Mouse (Mus musculus): Measurements from ENCODE around the gene Olfr739. TPM values are rescaled to one million over a fixed set of nuclear protein-coding genes. Genes with fewer than 3 reads are reported as not detected.

Olfr739 gene
- polyA plus RNA-seq (2014; fragmentation: Illumina TruSeq; extraction: RNeasy Lipid Tissue Mini Kit (QIAGEN cat#74804); ENCODE audit: insufficient read depth, low read depth, low replicate concordance) = not detected

DNA sequence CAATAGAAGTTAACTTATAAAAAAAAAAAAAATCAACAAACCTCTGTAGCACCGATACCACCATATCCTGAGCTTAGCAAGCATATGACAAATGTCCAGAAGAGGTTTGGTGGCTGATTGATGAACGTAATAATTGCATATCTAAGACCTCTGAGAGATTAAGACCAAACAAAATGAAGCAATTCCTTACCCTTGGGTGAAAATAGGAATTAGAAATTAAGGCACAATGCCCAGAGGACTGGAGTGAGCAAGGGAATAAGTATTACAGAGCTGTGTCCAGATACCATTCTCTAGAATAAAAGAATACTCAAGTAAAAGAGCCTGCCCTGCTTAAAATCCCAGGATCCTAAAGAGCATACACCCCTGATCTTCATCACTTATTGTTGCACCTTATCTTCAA, at the start of gene Olfr739:
TSS of gene Olfr739 (plus strand) at position 301 of the 400 bp plus-strand sequence.

DNA sequence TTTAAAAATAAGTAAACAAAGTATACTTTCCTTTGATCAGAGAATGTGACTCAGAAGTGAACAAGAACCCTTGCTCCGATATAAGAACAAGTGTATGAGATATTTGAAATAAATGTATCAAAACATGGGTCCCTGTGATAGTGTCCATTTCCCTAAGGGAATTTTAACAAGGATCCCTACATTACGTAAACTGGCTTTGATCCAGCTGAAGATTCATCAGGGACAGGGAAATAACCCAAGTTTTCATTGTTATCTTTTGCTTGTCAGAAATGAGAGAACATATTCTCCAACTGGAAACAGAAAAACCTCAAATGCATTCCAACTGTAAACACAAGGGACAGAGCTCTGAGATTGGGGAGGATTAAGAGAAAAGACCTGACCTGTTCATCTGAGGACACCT, 37.6 kb upstream of the Olfr739 start, which contains the start of gene Olfr736:
TSS of gene Olfr736 (plus strand) at position 301 of the 400 bp plus-strand sequence.

DNA sequence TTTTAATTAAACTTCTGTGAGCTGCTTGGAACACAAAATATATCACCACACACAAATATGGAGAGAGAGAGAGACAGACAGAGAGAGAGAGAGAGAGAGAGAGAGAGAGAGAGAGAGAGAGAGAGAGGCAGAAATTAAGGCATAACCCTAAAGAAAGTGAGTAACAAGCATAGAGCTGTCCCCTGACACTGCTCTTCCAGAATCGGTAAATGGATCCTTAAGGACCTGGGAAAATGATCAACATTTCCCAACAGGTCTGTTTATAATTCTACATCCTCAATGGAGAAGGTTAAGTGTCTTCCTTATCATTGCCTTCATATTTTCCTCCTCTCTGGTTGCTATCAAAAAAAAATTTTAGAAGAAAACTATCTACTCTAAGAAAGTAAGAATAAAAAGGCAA, 11.2 kb upstream of the Olfr739 start, which contains the start of gene Olfr738:
TSS of gene Olfr738 (plus strand) at position 301 of the 400 bp plus-strand sequence.

DNA sequence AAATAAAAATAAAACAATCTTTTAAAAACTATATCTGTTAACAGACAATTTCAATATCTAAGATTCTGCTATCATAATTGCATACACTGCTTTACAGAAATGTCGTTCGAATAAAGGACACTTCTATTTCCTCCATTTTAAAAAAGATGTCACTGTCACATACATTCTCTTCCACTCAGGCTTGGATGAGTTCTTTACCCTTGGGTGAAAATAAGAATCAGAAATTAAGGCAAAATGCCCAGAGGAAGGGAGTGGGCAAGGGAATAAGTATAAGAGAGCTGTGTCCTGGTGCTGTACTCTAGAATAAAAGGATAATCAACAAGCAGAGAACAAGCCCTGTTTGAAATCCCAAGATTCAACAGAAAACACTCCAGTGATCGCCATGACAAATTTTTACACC, 26.8 kb downstream of the Olfr739 start, which contains the start of gene Olfr740:
TSS of gene Olfr740 (plus strand) at position 301 of the 400 bp plus-strand sequence.

DNA sequence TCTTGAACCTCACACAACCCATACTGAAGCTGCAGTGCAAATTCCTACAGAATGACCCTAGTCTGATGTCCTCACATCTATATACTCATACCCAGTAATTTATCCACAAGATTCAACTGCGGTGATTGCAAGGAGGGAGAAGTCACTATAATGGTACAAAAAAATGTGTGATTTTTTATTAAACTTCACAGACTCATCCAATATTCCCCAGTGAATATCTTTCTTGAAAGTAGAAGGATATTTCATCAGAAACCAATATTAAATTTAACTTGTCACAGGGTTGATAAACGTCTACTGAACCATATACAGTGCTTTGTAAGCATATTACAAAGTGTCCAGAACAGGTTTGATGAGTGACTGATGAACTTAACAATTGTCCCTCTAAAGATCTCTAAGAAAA, 54.0 kb downstream of the Olfr739 start, which contains the start of gene Olfr741:
TSS of gene Olfr741 (plus strand) at position 301 of the 400 bp plus-strand sequence.

Other genes with a start within 250 kb of the Olfr739 start
- gene Olfr730, start 230.4 kb upstream of the Olfr739 start, polyA plus RNA-seq (2014; fragmentation: Illumina TruSeq; extraction: RNeasy Lipid Tissue Mini Kit (QIAGEN cat#74804); ENCODE audit: insufficient read depth, low read depth, low replicate concordance) = not detected
- not detected for gene Olfr731, start 176.8 kb upstream of the Olfr739 start, polyA plus RNA-seq (2014; fragmentation: Illumina TruSeq; extraction: RNeasy Lipid Tissue Mini Kit (QIAGEN cat#74804); ENCODE audit: insufficient read depth, low read depth, low replicate concordance)
- not detected for gene Olfr732, start 134.4 kb upstream of the Olfr739 start, polyA plus RNA-seq (2014; fragmentation: Illumina TruSeq; extraction: RNeasy Lipid Tissue Mini Kit (QIAGEN cat#74804); ENCODE audit: insufficient read depth, low read depth, low replicate concordance)
- gene Olfr733, start 117.1 kb upstream of the Olfr739 start, polyA plus RNA-seq (2014; fragmentation: Illumina TruSeq; extraction: RNeasy Lipid Tissue Mini Kit (QIAGEN cat#74804); ENCODE audit: insufficient read depth, low read depth, low replicate concordance) = not detected
- gene Olfr734, start 91.9 kb upstream of the Olfr739 start, polyA plus RNA-seq (2014; fragmentation: Illumina TruSeq; extraction: RNeasy Lipid Tissue Mini Kit (QIAGEN cat#74804); ENCODE audit: insufficient read depth, low read depth, low replicate concordance) = not detected
- gene Olfr735, start 69.8 kb upstream of the Olfr739 start, polyA plus RNA-seq (2014; fragmentation: Illumina TruSeq; extraction: RNeasy Lipid Tissue Mini Kit (QIAGEN cat#74804); ENCODE audit: insufficient read depth, low read depth, low replicate concordance) = not detected
- gene Tlr11, start 60.7 kb upstream of the Olfr739 start, polyA plus RNA-seq (2014; fragmentation: Illumina TruSeq; extraction: RNeasy Lipid Tissue Mini Kit (QIAGEN cat#74804); ENCODE audit: insufficient read depth, low read depth, low replicate concordance) = 0.20 TPM
- gene Olfr736, start 37.5 kb upstream of the Olfr739 start, polyA plus RNA-seq (2014; fragmentation: Illumina TruSeq; extraction: RNeasy Lipid Tissue Mini Kit (QIAGEN cat#74804); ENCODE audit: insufficient read depth, low read depth, low replicate concordance) = not detected
- gene Olfr738, start 11.1 kb upstream of the Olfr739 start, polyA plus RNA-seq (2014; fragmentation: Illumina TruSeq; extraction: RNeasy Lipid Tissue Mini Kit (QIAGEN cat#74804); ENCODE audit: insufficient read depth, low read depth, low replicate concordance) = not detected
- not detected for gene Olfr740, start 26.9 kb downstream of the Olfr739 start, polyA plus RNA-seq (2014; fragmentation: Illumina TruSeq; extraction: RNeasy Lipid Tissue Mini Kit (QIAGEN cat#74804); ENCODE audit: insufficient read depth, low read depth, low replicate concordance)
- not detected for gene Olfr741, start 54.1 kb downstream of the Olfr739 start, polyA plus RNA-seq (2014; fragmentation: Illumina TruSeq; extraction: RNeasy Lipid Tissue Mini Kit (QIAGEN cat#74804); ENCODE audit: insufficient read depth, low read depth, low replicate concordance)
- gene Olfr742, start 85.0 kb downstream of the Olfr739 start, polyA plus RNA-seq (2014; fragmentation: Illumina TruSeq; extraction: RNeasy Lipid Tissue Mini Kit (QIAGEN cat#74804); ENCODE audit: insufficient read depth, low read depth, low replicate concordance) = not detected
- not detected for gene Olfr743, start 103.2 kb downstream of the Olfr739 start, polyA plus RNA-seq (2014; fragmentation: Illumina TruSeq; extraction: RNeasy Lipid Tissue Mini Kit (QIAGEN cat#74804); ENCODE audit: insufficient read depth, low read depth, low replicate concordance)
- not detected for gene Olfr744, start 196.3 kb downstream of the Olfr739 start, polyA plus RNA-seq (2014; fragmentation: Illumina TruSeq; extraction: RNeasy Lipid Tissue Mini Kit (QIAGEN cat#74804); ENCODE audit: insufficient read depth, low read depth, low replicate concordance)
- gene Olfr745, start 220.8 kb downstream of the Olfr739 start, polyA plus RNA-seq (2014; fragmentation: Illumina TruSeq; extraction: RNeasy Lipid Tissue Mini Kit (QIAGEN cat#74804); ENCODE audit: insufficient read depth, low read depth, low replicate concordance) = not detected
- gene Olfr746, start 228.5 kb downstream of the Olfr739 start, polyA plus RNA-seq (2014; fragmentation: Illumina TruSeq; extraction: RNeasy Lipid Tissue Mini Kit (QIAGEN cat#74804); ENCODE audit: insufficient read depth, low read depth, low replicate concordance) = not detected